Mouse (Mus musculus) hindlimb bud, embryonic 11.5 days (tissue): ENCODE measurements around the gene Gm3633.
"Not testable (repeated sequence)": the region's sequence is repeated elsewhere in the genome, so short reads cannot be mapped to it uniquely, and the experiment has no call there.

Experiments
- DNase-seq: peaks from one replicate; pipeline ENCODE4 v3.0.0-alpha.2; 2012; ENCODE audit warnings: low read depth, low spot score; ENCODE audit errors: extremely low spot score

Gene Gm3633

DNA sequence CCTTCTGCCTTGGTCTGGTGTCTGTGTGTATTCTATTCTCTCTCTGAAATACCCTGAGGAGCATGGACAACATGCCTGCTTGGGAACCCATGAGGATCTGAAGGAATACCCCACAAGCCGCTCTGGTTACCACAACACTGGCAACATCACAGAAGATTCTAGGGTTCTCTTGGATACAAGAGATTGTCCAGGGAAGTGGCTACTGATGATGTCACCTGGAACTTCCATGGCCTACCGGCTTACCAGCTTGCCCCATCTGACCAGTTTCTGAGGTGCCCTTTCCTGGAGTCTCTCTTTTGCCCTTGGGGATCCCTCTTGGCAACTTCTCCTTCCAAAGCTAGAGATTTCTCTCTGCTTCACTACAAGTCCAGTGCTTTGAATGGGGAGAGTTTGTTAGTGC, at the start of gene Gm3633:
Gm3633 (minus strand) TSS at position 101 of the 400 bp plus-strand sequence.
- not testable (repeated sequence) for DNase-seq

DNA sequence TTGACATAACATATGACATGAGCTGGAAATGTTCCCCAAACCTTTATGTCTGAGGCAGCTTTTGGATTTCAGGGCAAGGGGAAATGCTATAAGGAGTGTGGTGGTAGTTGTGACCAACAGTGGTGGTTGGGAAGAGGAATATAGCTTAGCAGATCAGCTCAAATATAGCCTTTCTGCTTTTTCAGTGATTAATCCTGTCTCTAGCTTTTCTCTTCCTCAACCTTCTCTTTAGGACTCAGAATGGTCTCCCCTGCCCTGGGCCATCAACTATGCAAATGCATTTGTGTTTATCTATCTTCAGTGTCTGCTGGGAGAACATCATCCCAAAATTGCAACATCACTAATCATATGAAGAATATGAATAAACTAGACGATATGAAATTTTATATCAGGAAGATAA, 13.9 kb upstream of the Gm3633 start, which contains the start of gene Gm10378:
Gm10378 (plus strand) TSS at position 301 of the 400 bp plus-strand sequence.
- DNase-seq, result not testable (repeated sequence)

DNA sequence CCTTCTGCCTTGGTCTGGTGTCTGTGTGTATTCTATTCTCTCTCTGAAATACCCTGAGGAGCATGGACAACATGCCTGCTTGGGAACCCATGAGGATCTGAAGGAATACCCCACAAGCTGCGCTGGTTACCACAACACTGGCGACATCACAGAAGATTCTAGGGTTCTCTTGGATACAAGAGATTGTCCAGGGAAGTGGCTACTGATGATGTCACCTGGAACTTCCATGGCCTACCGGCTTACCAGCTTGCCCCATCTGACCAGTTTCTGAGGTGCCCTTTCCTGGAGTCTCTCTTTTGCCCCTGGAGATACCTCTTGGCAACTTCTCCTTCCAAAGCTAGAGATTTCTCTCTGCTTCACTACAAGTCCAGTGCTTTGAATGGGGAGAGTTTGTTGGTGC, 41.9 kb downstream of the Gm3633 start, which contains the start of gene Gm17124:
Gm17124 (minus strand) TSS at position 101 of the 400 bp plus-strand sequence.
- not testable (repeated sequence) for DNase-seq
